Mouse (Mus musculus) bone marrow macrophage, adult 2 months (primary cell): ENCODE results near the gene Dpm1.

Experiments used
- CTCF ChIP-seq: IDR thresholded peaks from 2 replicates; pipeline ENCODE4 v1.5.1; 2012; ENCODE audit warnings: low read depth, mild to moderate bottlenecking, low read length, moderate library complexity
- POLR2A ChIP-seq: IDR thresholded peaks from 2 replicates; pipeline ENCODE4 v1.6.1; 2012; ENCODE audit warnings: mild to moderate bottlenecking, low read depth, low read length, borderline replicate concordance

GRCm38 (mm10) chr2:168230026-168230728 lies at the start of gene Dpm1, which contains the start of the genes Gm20716 and Mocs3:
- no peak for TF ChIP-seq POLR2A
- TF ChIP-seq CTCF = no peak
